Comparison of ENCODE assay signal across 15 mouse cellular contexts in genomic region chrX:102339396-102340155, GRCm38 (mm10).
DNase-seq lines count a peak whose midpoint lies in the region; TF ChIP-seq lines count a peak whose summit lies in the region.
"Had no signal": no experiment of that assay in that cellular context is flagged by ENCODE, and none has a peak within 500 bp of the region (broad histone marks: within the 10 kb centered on the region; RNA-seq: fewer than 3 reads in every experiment).

No protein-coding gene starts in this region.

- H3K4me3 ChIP-seq in kidney, adult 2 months (ENCODE audit: insufficient read depth, low read depth, low read length): no peak overlapping the region
- H3K4me3 ChIP-seq: liver, embryonic 13.5 days had no signal

- H3K4me1 ChIP-seq in kidney, adult 2 months (ENCODE audit: control insufficient read depth, insufficient read depth, low read length): no peaks in the 10 kb centered on the region
- H3K4me1 ChIP-seq: liver, embryonic 13.5 days had no signal

- TF ChIP-seq CTCF in kidney, adult 2 months (conservative IDR thresholded peaks at IDR 0.05; ENCODE audit: insufficient read depth, insufficient read length, low read depth, low read length): no peak

- no peaks in the 10 kb centered on the region for H3K36me3 ChIP-seq in kidney, adult 2 months (ENCODE audit: control insufficient read depth, insufficient read depth, low read length)
- H3K36me3 ChIP-seq: liver, embryonic 13.5 days had no signal

- H3K27ac ChIP-seq in kidney, adult 2 months (ENCODE audit: insufficient read depth, low read depth, low read length): no peak overlapping the region
- H3K27ac ChIP-seq: liver, embryonic 13.5 days had no signal

- no peak for TF ChIP-seq POLR2A in kidney, adult 2 months (IDR thresholded peaks at IDR 0.05; ENCODE audit: low read depth, low read length)

- peak; percentile 18 for DNase-seq in embryo, embryonic 10.5 days (ENCODE audit: low spot score)
- DNase-seq in embryo, embryonic 11 days: no peak
- peak; percentile 19 for DNase-seq in kidney, adult 2 months
- DNase-seq in kidney, postnatal 10 days: no peak
- peak; percentile 28 for DNase-seq in NIH3T3 (ENCODE audit: low read depth)
- DNase-seq in gonadal fat pad, adult 2 months (ENCODE audit: low read depth): peak; percentile 41
- no peak for DNase-seq in spleen, postnatal 10 days (ENCODE audit: low spot score in 2 of 2)
- DNase-seq in neural tube, embryonic 10.5 days (ENCODE audit: extremely low spot score, low spot score): no peak
- DNase-seq: cerebellum, postnatal 36 days; forebrain, postnatal 0 days; gastrocnemius, postnatal 25 days; layer of hippocampus, adult 9-11 months; liver, embryonic 13.5 days; lung, postnatal 10 days; right cerebral cortex, postnatal 25 days had no signal

- no peaks in the 10 kb centered on the region for H3K27me3 ChIP-seq in kidney, adult 2 months (replicated peaks; ENCODE audit: control insufficient read depth, insufficient read depth, low read length)

- 36% methylated on average over 8 of the region's 8 CpGs for WGBS in kidney, adult 2 months

Comparison
In these comparisons a context has a peak if more than half of its experiments do, and no peak if none do; other contexts are left out.
1. DNase-seq: peak in embryo, embryonic 10.5 days (single experiment), kidney, adult 2 months (single experiment), NIH3T3 (single experiment) and gonadal fat pad, adult 2 months (single experiment); none in embryo, embryonic 11 days (single experiment), kidney, postnatal 10 days (single experiment), spleen, postnatal 10 days (0 of 2) and neural tube, embryonic 10.5 days (single experiment).